Comparison of ENCODE assay signal across 8 mouse cellular contexts in genomic region chr17:15066066-15066465, GRCm38 (mm10). TPM values are rescaled to one million over a fixed set of nuclear protein-coding genes. Genes with fewer than 3 reads are reported as not detected.
A peak's percentile ranks its signal among the peaks of the same experiment; 100 is the strongest.
DNase-seq lines count a peak whose midpoint lies in the region; ATAC-seq lines count a peak whose summit lies in the region.

No protein-coding gene starts in this region.

- peaks cover 30% of the 10 kb centered on the region for H3K27me3 ChIP-seq in heart, embryonic 14.5 days (ENCODE audit: control insufficient read depth, insufficient read depth, low read length)
- no peaks in the 10 kb centered on the region for H3K27me3 ChIP-seq in forebrain, embryonic 15.5 days
- H3K27me3 ChIP-seq in midbrain, embryonic 11.5 days (ENCODE audit: control insufficient read depth, insufficient read depth, low read length): no peaks in the 10 kb centered on the region

- H3K4me3 ChIP-seq in heart, embryonic 14.5 days (ENCODE audit: control insufficient read depth in 1 of 2, insufficient read depth in 1 of 2, low read depth in 1 of 2, low read length in 2 of 2): no peak overlapping the region
- peak overlapping the region; percentile 22 for H3K4me3 ChIP-seq in forebrain, embryonic 15.5 days
- no peak overlapping the region for H3K4me3 ChIP-seq in midbrain, embryonic 11.5 days (ENCODE audit: low read depth, low read length)

- H3K27ac ChIP-seq in heart, embryonic 14.5 days (replicated peaks in 1 of 2; ENCODE audit: control insufficient read depth in 1 of 2, insufficient read depth in 1 of 2, low read depth in 2 of 2, low read length in 2 of 2): no peak overlapping the region
- peak overlapping the region; percentile 58 for H3K27ac ChIP-seq in forebrain, embryonic 15.5 days (replicated peaks)
- H3K27ac ChIP-seq in midbrain, embryonic 11.5 days (ENCODE audit: low read depth, low read length): peak overlapping the region; percentile 48; the same call in 1 of the 2 replicates

- no peak for DNase-seq in heart, postnatal 25 days (ENCODE audit: low spot score)
- DNase-seq in MN1 (ENCODE audit: low spot score): peak; percentile 58
- DNase-seq in midbrain, embryonic 11.5 days (ENCODE audit: low spot score, missing footprints): no peak
- DNase-seq in urinary bladder, adult 2 months (ENCODE audit: low spot score): no peak
- no peak for DNase-seq in cerebellum, adult 11-12 months
- DNase-seq in adrenal gland, adult 8-10 months: no peak

- no peaks in the 10 kb centered on the region for H3K9me3 ChIP-seq in heart, embryonic 14.5 days (ENCODE audit: control insufficient read depth, low read length)
- no peaks in the 10 kb centered on the region for H3K9me3 ChIP-seq in forebrain, embryonic 15.5 days
- no peaks in the 10 kb centered on the region for H3K9me3 ChIP-seq in midbrain, embryonic 11.5 days (ENCODE audit: control insufficient read depth, low read length)

- WGBS in heart, embryonic 14.5 days: 54% methylated on average over 6 of the region's 6 CpGs
- WGBS in forebrain, embryonic 15.5 days: 24% methylated on average over 6 of the region's 6 CpGs
- 48% methylated on average over 6 of the region's 6 CpGs for WGBS in midbrain, embryonic 11.5 days

- H3K4me2 ChIP-seq in heart, embryonic 14.5 days (ENCODE audit: low read length): peak overlapping the region; percentile 21; the same call in 1 of the 2 replicates
- H3K4me2 ChIP-seq in forebrain, embryonic 15.5 days (replicated peaks): peak overlapping the region; percentile 43
- H3K4me2 ChIP-seq in midbrain, embryonic 11.5 days: peak overlapping the region; percentile 24

- H3K36me3 ChIP-seq in heart, embryonic 14.5 days (ENCODE audit: control insufficient read depth, insufficient read depth, low read length): peaks cover 17% of the 10 kb centered on the region
- H3K36me3 ChIP-seq in forebrain, embryonic 15.5 days: peaks cover 25% of the 10 kb centered on the region
- no peaks in the 10 kb centered on the region for H3K36me3 ChIP-seq in midbrain, embryonic 11.5 days (ENCODE audit: control insufficient read depth, insufficient read depth, low read length)

- no peak overlapping the region for H3K9ac ChIP-seq in heart, embryonic 14.5 days (ENCODE audit: low read length)
- 0 out of 2 replicates have a peak overlapping the region, but pooled peaks have one; percentile 9 for H3K9ac ChIP-seq in forebrain, embryonic 15.5 days (replicated peaks)
- H3K9ac ChIP-seq in midbrain, embryonic 11.5 days (ENCODE audit: low read length): peak overlapping the region; percentile 39

- no peak for ATAC-seq in heart, embryonic 14.5 days (ENCODE audit: insufficient number of reproducible peaks, insufficient read depth, low FRiP score, low read depth)
- ATAC-seq in forebrain, embryonic 15.5 days (replicated peaks): peak; percentile 76
- ATAC-seq in midbrain, embryonic 11.5 days (ENCODE audit: low FRiP score): peak; percentile 95

- H3K4me1 ChIP-seq in heart, embryonic 14.5 days (ENCODE audit: control insufficient read depth in 2 of 2, insufficient read depth in 2 of 2, low read length in 2 of 2): peaks cover 13 to 22% of the 10 kb centered on the region in 2 experiments
- H3K4me1 ChIP-seq in forebrain, embryonic 15.5 days: peaks cover 15% of the 10 kb centered on the region
- H3K4me1 ChIP-seq in midbrain, embryonic 11.5 days (ENCODE audit: control insufficient read depth, insufficient read depth, low read length): peaks cover 8% of the 10 kb centered on the region

- intact Hi-C loops in heart, postnatal 25 days (cut with DNase I): loop anchor here (5.0 kb wide), 2 partner anchors 126 to 221 kb away; no protein-coding TSS in a partner anchor

RNA-seq across cellular contexts. Expression of gene Gm3448, which starts 24.7 kb away (rescaled TPM):
- polyA plus RNA-seq in heart, embryonic 14.5 days (2014; fragmentation: Nextera tagmentation; extraction: Ambion mirVana): 2.5 and 2.6 TPM in 2 replicates
- 1 to 10 TPM in 1 of 2 experiments, under 1 TPM in 1; 0.96 to 1.3 TPM for total RNA-seq in heart, postnatal 25 days (2021)
- 5.2 and 5.5 TPM in 2 replicates for polyA plus RNA-seq in forebrain, embryonic 15.5 days (2015; fragmentation: Nextera tagmentation; extraction: Ambion mirVana)
- 3.8 and 4.6 TPM in 2 replicates for polyA plus RNA-seq in midbrain, embryonic 11.5 days (2014; fragmentation: Nextera tagmentation; extraction: Ambion mirVana)
- 4.0 and 5.0 TPM in 2 replicates for polyA plus RNA-seq in urinary bladder, adult 2 months (2012; rRNA removed)
- total RNA-seq in adrenal gland, adult 8-10 months (2022): 1 to 10 TPM; 4.1 to 8.1 (median 5.4) TPM

RNA-seq across cellular contexts. Expression of gene Tcte3, which starts 24.8 kb away (rescaled TPM):
- 0.45 TPM in 1 of 2 replicates, not detected in the other for polyA plus RNA-seq in heart, embryonic 14.5 days (2014; fragmentation: Nextera tagmentation; extraction: Ambion mirVana)
- total RNA-seq in heart, postnatal 25 days (2021): not detected
- 0.89 TPM in 1 of 2 replicates, not detected in the other for polyA plus RNA-seq in forebrain, embryonic 15.5 days (2015; fragmentation: Nextera tagmentation; extraction: Ambion mirVana)
- polyA plus RNA-seq in midbrain, embryonic 11.5 days (2014; fragmentation: Nextera tagmentation; extraction: Ambion mirVana): 0.68 TPM in 1 of 2 replicates, not detected in the other
- polyA plus RNA-seq in urinary bladder, adult 2 months (2012; rRNA removed): 0.39 and 0.40 TPM in 2 replicates
- total RNA-seq in adrenal gland, adult 8-10 months (2022): 1 to 10 TPM in 2 of 4 experiments, under 1 TPM in 2; 0.41 to 4.8 (median 1.6) TPM

RNA-seq across cellular contexts. Expression of gene Ermard, which starts 25.1 kb away (rescaled TPM):
- 58.8 and 61.6 TPM in 2 replicates for polyA plus RNA-seq in heart, embryonic 14.5 days (2014; fragmentation: Nextera tagmentation; extraction: Ambion mirVana)
- total RNA-seq in heart, postnatal 25 days (2021): 10 to 100 TPM; 20.9 to 21.2 TPM
- 80.7 and 91.4 TPM in 2 replicates for polyA plus RNA-seq in forebrain, embryonic 15.5 days (2015; fragmentation: Nextera tagmentation; extraction: Ambion mirVana)
- polyA plus RNA-seq in midbrain, embryonic 11.5 days (2014; fragmentation: Nextera tagmentation; extraction: Ambion mirVana): 69.3 and 83.2 TPM in 2 replicates
- 84.8 and 102 TPM in 2 replicates for polyA plus RNA-seq in urinary bladder, adult 2 months (2012; rRNA removed)
- total RNA-seq in adrenal gland, adult 8-10 months (2022): 100 to 1,000 TPM in 1 of 4 experiments, 10 to 100 TPM in 3; 50.9 to 112 (median 71.7) TPM

RNA-seq across cellular contexts. Expression of gene Gm3435, which starts 56.1 kb away (rescaled TPM):
- 4.5 and 4.8 TPM in 2 replicates for polyA plus RNA-seq in heart, embryonic 14.5 days (2014; fragmentation: Nextera tagmentation; extraction: Ambion mirVana)
- 1 to 10 TPM; 1.4 to 3.0 TPM for total RNA-seq in heart, postnatal 25 days (2021)
- polyA plus RNA-seq in forebrain, embryonic 15.5 days (2015; fragmentation: Nextera tagmentation; extraction: Ambion mirVana): 7.7 and 8.4 TPM in 2 replicates
- polyA plus RNA-seq in midbrain, embryonic 11.5 days (2014; fragmentation: Nextera tagmentation; extraction: Ambion mirVana): 8.0 and 10.3 TPM in 2 replicates
- 8.8 and 9.7 TPM in 2 replicates for polyA plus RNA-seq in urinary bladder, adult 2 months (2012; rRNA removed)
- total RNA-seq in adrenal gland, adult 8-10 months (2022): 1 to 10 TPM; 4.0 to 7.9 (median 5.5) TPM

Comparison
In these comparisons a context has a peak if more than half of its experiments do, and no peak if none do; other contexts are left out.
1. H3K27ac ChIP-seq: peak in forebrain, embryonic 15.5 days (single experiment) and midbrain, embryonic 11.5 days (single experiment); none in heart, embryonic 14.5 days (0 of 2).
2. Peak in every context shown above with its lines, with median percentiles within 50 percentile points of each other: H3K4me2 ChIP-seq.